Mouse (Mus musculus) kidney, postnatal 10 days (tissue): Measurements from ENCODE around the gene Shank3.

Experiments
- DNase-seq: peaks from one replicate; pipeline ENCODE4 v3.0.0; 2021; ENCODE audit warnings: mixed read lengths

Gene Shank3

DNA sequence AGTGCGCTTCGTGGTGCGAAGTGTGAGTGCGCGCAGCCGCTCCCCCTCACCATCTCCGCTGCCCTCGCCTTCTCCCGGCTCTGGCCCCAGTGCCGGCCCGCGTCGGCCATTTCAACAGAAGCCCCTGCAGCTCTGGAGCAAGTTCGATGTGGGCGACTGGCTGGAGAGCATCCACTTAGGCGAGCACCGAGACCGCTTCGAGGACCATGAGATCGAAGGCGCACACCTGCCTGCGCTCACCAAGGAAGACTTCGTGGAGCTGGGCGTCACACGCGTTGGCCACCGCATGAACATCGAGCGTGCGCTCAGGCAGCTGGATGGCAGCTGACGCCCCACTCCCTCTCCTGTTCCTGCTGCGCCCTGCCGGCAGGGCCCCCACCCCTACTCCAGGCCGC, 58.6 kb downstream of the Shank3 start:
- no peak for DNase-seq

DNA sequence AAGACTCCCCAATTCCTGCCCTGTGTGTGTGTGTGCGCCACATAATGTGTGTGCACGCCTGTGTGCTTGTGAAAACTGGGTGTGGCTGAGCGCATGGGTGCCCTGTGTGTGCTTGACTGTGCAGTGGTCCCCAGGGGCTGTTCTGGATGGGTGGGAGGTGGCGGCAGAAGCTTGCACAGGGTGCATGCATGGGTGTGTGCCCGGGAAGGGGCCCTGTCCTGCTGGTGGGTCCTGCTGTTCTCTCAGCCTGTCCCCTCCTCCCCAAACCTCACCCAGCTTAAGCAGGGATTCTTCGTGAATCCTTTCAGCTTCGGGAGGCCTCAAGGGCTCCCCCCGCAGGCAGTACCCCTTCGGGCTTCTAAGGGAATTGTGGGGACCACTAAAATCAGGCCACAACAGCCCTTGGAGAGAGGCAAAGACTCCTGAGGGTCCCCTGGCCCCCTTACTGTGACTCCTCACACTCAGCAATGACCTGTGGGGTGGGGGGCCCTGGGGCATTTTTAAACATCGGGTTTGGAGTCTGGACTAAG, 59.8 kb downstream of the Shank3 start:
- no peak for DNase-seq

DNA sequence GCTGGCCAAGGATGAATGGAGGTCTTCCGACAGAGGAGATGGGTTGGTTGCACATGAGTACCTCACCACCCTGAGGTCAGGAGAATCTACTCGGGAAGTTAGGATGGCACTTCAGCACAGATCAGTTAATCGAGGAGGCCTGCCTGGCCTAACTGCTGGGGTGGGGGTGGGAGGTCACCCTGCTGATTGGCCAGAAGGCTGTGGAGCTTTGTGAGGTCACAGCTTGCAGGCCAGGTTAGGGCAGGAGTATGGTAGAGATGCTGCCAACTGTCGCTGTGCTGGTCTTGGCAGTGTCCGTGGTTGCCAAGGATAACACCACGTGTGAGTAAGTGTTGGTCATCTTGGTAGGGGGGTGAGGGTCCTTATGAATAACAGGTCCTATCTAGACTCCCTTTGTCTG, 68.7 kb downstream of the Shank3 start, which contains the start of gene Acr:
Acr (plus strand) TSS at position 213 of the 400 bp plus-strand sequence.
- DNase-seq = no peak

DNA sequence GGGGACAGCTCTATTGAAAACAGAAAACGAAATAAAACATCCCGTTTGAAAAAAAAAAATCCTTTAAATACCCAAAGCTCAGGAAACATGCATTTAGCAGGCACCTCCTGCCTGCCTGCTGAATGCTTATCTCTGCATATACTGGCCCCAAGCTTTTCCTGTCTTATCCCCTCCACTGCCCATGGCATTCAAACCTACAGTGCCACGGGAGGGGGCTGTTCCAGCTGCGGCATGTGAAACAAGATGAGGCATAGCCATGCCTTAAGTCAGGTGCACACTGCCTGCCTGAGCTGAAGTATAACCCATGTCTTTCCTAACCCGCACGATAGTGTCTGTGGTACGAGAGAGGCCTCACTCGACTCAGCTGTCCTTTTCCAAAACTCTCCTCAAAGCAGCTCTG, 72.7 kb downstream of the Shank3 start:
- no peak for DNase-seq

DNA sequence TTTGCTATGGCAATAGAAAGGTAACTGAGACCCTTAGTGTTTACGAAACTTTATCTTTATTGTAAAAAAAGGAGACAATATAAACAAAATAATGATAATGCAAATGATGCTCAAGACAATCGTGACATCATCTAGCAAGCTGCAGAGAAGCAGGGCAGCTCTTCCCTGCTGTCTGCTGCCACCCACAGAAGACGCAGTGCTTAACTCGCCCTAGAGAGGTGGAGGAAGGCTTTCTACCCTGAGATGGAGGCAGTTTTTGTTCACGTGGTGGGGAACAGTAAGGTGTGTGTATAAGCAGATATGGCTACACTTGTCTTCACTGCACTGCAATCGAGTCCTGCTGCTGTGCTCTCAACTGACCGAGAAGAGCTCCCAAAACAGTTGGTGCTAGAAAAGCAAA, 83.1 kb downstream of the Shank3 start:
- DNase-seq = no peak

DNA sequence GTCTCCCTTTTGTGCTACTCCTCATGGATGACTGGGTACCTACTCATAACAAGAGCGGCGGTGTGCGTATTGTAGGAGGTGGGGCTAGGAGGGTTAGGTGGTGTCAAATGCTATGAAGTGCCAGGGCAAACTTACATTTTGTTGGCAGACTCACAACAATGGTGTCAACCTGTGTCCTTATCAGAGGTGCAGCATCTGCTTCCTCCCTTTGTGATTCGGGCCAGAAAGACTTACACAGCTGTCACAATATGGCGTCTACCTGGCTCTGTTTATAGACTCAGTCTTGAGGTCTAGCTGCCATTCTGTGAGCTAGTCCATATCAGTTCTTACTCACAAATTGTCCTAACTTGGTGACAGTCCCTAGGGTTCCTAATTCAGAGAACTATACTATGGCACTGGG, 85.7 kb downstream of the Shank3 start:
- DNase-seq = no peak

DNA sequence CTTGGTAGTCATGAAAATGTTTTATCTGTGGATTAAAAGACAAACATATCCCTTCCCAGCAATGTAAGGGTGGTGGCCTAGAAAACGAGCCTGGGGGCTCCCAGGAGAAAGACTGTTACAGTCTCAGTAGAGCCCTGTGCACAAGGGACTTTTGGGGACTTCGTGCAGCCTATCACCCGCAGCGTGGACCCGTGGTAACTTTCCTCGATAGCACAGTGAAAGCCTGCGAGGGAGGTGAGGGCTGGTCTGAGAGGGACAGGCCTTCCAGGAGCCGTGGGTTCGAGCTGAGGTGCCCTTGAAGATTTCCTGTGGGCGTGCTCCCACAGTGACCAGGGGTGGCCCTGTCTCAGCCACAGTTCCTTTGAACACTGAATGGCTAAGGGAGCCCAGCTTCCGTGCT, 86.2 kb downstream of the Shank3 start:
- DNase-seq = no peak

DNA sequence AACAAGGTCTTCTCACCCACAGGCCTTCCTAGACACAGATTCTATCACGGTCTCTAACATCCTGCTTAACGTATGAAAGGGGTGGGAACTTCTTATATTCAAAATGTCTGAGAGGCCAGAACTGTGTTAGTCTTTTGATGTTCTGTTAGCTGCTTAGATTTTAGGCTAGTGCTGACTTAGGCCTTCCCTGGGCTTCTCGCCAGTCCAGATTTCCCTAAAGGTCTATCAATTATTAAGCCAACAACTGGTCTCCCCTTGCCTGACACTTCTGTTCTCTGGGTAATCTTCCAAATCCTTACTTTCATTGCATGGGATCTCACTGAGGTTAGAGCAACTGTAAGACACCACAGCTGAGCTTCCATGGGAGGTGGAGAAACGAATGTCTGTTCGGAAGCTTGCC, 89.7 kb downstream of the Shank3 start:
- peak; percentile 48 for DNase-seq

DNA sequence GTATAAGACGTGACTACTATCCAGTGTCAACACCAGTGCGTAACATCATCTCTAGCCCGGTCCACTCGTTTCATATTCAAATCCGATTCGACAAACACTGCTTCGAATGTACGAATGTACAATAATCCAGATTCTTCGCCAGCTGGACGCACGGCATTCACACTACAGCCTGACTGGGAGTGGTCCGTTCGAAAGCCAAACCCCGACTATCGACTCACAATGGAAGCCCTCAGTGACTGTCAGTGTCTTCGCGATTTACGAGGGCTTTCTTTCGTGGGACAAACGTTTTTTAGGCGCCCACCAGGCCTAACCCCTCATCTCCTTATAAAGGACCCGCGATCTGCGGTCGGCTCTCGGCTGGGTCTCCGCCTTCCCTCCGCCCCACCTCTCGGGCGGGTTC, 91.9 kb downstream of the Shank3 start:
- DNase-seq = no peak

DNA sequence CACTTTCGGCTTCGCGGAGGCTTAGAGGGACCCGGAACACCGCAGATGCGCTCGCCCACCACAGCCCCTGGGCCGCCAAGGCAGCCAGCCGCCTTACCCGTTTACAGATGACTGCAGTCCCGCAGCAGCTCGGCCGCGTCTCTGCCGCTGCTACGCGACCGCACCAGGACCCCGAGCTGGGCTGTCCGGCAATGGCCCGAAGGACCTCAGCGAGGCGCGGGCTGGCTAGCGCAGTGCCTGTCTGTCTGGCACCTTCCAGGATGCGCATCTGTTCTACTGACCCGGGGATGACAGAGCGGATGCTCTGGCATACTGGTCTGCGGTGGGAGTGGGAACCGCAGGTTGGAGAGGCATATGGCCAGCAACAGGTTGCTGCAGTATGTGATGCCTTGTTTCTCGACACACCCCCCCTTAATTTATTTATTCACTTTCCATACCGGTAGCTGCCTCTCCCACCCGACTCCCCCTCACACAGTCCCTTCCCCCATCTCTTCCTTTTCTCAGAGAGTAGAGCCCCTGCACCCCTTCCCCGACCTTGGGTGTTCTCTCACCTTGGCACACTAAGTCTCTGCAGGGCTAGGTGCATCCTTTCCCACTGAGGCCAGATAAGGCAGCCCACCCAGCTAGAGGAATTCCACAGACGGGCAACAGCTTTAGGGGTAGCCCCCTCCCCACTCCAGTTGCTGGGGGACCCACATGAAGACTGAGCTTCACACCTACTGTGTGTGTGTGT, 92.5 kb downstream of the Shank3 start, which contains the start of gene Rabl2:
Rabl2 (minus strand) TSS at position 201 of the 733 bp plus-strand sequence.
- peak; percentile 94 for DNase-seq

DNA sequence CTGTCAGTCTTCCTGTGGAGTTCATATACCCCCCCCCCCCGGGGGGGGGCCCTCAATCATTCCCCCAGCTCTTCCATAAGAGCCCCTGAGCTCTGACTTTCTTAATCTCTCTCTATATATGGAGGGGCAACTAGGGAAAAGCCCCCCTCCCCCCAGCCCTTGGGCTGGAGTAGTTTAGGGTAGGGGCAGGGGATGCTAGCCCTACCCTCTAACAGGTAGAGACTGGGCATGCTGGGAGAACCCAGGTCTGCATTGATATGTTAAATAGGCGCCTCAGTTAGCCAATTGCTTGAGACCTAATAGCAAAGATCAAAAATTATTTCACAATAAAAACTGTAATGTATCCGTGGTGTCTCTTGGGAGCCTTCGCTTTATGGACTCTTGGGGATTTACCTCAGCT, 93.1 kb downstream of the Shank3 start:
- DNase-seq = no peak

DNA sequence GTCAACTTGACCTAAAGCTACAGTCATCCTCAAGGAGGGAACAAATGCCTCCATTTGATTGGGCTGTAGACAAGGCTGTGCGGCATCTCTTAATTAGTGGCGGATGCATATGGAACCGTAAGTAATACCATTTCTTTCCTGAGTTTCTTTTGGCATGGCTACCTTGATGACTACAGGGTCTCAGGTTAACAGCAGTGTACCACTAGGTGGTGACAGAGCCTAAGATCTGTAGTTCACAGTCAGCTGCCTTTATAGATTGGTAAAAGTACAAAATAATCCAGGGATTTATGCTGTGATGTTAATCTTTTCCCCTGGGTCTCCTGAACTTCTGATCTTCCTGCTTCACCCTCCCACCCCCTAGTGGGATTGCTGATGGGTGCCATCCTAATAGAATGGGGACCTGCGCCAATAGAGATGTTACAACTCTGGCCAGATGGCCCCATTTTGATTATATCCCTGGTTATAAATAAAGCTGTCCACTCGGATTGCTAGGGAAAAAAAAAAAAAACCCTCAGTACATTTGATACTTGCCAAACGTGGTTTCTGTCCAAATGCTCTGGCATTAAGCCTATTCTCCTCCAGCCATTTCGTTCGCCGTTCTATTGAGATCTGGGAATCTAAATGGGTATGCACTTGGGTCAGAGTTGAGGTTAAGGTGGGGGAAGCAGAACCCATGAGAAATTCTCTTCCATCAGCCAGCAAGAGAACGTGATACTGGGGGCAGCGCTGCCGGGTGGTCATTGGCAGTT, 106.6 kb downstream of the Shank3 start:
- DNase-seq = no peak

DNA sequence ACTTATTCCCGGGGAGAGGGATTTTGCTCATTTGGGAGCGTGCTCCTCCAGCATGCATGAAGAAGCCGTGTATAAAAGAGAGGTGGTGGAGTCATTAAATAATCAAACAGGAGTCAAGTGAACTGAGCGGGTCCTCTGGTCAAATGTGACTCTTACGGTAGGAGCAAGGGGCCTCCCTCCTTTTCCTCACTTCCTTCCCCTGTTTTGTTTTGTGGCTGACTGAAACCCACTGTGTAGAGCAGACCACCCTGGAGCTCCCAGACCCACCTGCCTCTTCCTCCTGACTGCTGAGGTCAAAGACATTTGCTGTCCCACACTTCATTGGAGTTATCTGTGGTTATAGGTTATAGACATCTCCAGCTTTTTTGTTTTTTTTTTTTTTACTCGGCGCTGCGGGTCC, 108.1 kb downstream of the Shank3 start:
- no peak for DNase-seq

DNA sequence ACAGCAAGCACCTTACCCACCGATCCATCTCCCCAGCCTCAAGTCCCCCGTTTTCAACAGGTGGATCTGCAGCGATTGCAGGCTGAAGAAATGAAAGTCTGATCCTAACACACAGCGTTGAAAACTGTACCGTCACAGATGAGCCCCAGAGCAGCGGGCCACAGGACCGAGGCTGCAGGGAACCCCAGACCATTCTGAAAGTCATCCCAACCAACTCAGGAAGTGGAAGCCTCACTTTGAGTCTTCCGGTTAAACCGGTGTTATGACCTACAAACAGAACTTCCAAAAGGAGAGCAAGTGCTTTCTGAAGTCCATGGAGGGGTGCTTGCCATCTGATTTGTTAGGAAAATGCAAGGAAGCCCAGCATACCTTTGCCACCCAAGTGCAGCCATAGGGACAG, 108.5 kb downstream of the Shank3 start:
- no peak for DNase-seq
